Mouse (Mus musculus): ENCODE results near the gene Mybph. TPM values are rescaled to one million over a fixed set of nuclear protein-coding genes. Genes with fewer than 3 reads are reported as not detected.

Mybph gene
- 0.14 and 0.18 TPM in 2 replicates for polyA plus RNA-seq (2012; rRNA removed)

DNA sequence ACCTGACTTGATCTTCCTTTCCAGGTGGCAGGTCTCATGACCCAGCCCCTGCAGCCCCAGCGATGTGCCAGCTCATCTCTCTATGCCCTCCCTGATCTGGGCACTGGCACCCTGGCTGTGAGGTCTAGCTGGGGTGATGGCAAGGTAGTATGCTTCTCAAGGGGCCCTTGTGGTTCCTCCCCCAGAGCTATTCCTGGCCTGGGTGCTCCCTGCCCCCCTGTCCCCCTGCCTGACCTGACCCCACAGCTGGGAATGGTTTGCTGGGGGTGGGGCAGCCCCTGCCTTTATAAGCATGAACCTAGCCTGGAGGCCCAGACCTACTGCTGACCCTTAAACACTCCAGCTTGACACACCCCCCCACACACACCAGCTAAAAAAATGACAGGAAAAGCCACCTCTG is at the start of gene Mybph:
Gene Mybph, plus strand, starts transcription at position 323 of the 400 bp plus-strand sequence.
- Histone ChIP-seq H3K4me3 (replicated peaks; ENCODE audit: insufficient read depth, low read depth, low read length) (no peak within 1 kb of the TSS), H3K27me3 (ENCODE audit: control insufficient read depth, insufficient read depth, low read length) (no peaks in the 10 kb centered on the region), H3K27ac (ENCODE audit: insufficient read depth, low read length) (no peak within 1 kb of the TSS), H3K4me1 (ENCODE audit: control insufficient read depth, insufficient read depth, low read length) (peaks cover 48% of the 10 kb centered on the region)
- peak in 1 of 2 experiments; percentile 36 for DNase-seq
- TF ChIP-seq CTCF (IDR thresholded peaks at IDR 0.05; ENCODE audit: borderline replicate concordance, insufficient read depth, low read depth, low read length) (no peak), POLR2A (IDR thresholded peaks at IDR 0.05; ENCODE audit: borderline replicate concordance, insufficient read depth, low read length) (no peak)
- 75% methylated on average over 1 of the region's 1 CpGs for WGBS

DNA sequence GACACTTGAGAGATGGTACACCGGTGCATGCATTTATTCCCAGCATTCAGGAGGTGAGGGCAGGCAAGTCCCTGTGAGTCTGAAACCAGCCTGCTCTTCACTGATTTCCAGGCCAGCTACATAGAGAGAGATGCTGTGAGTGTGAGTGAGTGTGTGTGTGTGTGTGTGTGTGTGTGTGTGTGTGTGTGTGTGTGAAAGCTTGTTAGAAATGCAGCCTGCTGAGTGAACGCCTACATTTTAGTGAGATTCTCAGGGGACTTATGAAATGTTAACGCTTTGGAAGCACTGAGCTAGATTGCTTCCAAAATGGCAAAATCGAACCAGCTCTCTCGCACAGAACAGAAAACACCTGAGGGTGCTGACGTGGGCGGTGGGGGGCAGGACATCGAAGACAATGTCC is 47.2 kb upstream of the Mybph start:
- no peak overlapping the region for H3K27ac ChIP-seq (ENCODE audit: insufficient read depth, low read length)
- TF ChIP-seq POLR2A (IDR thresholded peaks at IDR 0.05; ENCODE audit: borderline replicate concordance, insufficient read depth, low read length): no peak
- TF ChIP-seq CTCF (IDR thresholded peaks at IDR 0.05; ENCODE audit: borderline replicate concordance, insufficient read depth, low read depth, low read length): no peak
- H3K4me3 ChIP-seq (replicated peaks; ENCODE audit: insufficient read depth, low read depth, low read length): no peak overlapping the region
- no peaks in the 10 kb centered on the region for H3K27me3 ChIP-seq (ENCODE audit: control insufficient read depth, insufficient read depth, low read length)
- no peak for DNase-seq
- 80% methylated on average over 8 of the region's 8 CpGs for WGBS
- no peaks in the 10 kb centered on the region for H3K4me1 ChIP-seq (ENCODE audit: control insufficient read depth, insufficient read depth, low read length)

DNA sequence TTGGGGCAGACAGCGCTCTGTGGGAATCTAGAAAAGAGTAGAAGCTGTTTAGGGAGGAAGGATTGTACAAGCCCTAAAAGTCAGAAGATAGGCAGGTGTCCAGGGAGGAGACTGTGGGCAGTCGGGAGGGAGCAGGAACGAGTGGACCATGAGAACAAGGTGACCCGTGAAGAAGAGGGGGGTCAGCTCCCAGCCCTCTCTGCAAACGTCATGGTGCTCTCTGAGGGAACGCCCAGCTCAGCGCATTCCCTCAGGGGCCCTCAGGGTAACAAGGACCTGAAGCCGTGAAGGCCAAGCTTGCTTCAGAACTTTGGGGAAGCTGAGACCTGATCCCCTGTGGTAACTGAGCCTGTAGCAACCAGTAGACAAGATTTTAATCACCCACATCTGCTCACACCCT is 43.2 kb upstream of the Mybph start:
- Histone ChIP-seq H3K4me3 (replicated peaks; ENCODE audit: insufficient read depth, low read depth, low read length) (no peak overlapping the region), H3K27me3 (ENCODE audit: control insufficient read depth, insufficient read depth, low read length) (no peaks in the 10 kb centered on the region), H3K4me1 (ENCODE audit: control insufficient read depth, insufficient read depth, low read length) (no peaks in the 10 kb centered on the region), H3K27ac (ENCODE audit: insufficient read depth, low read length) (no peak overlapping the region)
- no peak for TF ChIP-seq POLR2A (IDR thresholded peaks at IDR 0.05; ENCODE audit: borderline replicate concordance, insufficient read depth, low read length)
- TF ChIP-seq CTCF (IDR thresholded peaks at IDR 0.05; ENCODE audit: borderline replicate concordance, insufficient read depth, low read depth, low read length): no peak
- whole genome bisulfite sequencing: 67% methylated on average over 8 of the region's 8 CpGs
- no peak for DNase-seq

DNA sequence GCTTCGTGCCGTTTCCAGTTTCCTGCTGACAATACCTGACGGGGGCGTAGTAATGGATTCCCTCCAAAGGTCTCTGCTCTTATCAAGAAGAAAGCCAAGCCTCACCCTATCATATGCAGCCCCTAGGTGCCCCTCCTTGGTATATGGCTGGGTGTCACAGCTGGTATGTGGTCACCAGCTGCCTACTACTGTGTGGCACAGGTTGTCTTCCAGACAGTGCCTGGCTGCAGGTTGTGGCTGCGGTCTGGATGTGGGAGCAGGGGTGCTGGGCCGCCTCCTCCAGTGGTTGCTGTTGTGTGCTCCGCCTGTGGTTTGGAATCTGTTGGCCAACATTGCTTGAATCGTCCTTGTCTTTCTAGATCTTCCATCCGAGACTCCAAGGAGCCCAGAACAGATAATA is 42.5 kb upstream of the Mybph start:
- TF ChIP-seq POLR2A (IDR thresholded peaks at IDR 0.05; ENCODE audit: borderline replicate concordance, insufficient read depth, low read length): no peak
- TF ChIP-seq CTCF (IDR thresholded peaks at IDR 0.05; ENCODE audit: borderline replicate concordance, insufficient read depth, low read depth, low read length): no peak
- H3K4me1 ChIP-seq (ENCODE audit: control insufficient read depth, insufficient read depth, low read length): no peaks in the 10 kb centered on the region
- no peak for DNase-seq
- H3K27me3 ChIP-seq (ENCODE audit: control insufficient read depth, insufficient read depth, low read length): no peaks in the 10 kb centered on the region
- no peak overlapping the region for H3K27ac ChIP-seq (ENCODE audit: insufficient read depth, low read length)
- WGBS: 96% methylated on average over 9 of the region's 9 CpGs
- no peak overlapping the region for H3K4me3 ChIP-seq (replicated peaks; ENCODE audit: insufficient read depth, low read depth, low read length)

DNA sequence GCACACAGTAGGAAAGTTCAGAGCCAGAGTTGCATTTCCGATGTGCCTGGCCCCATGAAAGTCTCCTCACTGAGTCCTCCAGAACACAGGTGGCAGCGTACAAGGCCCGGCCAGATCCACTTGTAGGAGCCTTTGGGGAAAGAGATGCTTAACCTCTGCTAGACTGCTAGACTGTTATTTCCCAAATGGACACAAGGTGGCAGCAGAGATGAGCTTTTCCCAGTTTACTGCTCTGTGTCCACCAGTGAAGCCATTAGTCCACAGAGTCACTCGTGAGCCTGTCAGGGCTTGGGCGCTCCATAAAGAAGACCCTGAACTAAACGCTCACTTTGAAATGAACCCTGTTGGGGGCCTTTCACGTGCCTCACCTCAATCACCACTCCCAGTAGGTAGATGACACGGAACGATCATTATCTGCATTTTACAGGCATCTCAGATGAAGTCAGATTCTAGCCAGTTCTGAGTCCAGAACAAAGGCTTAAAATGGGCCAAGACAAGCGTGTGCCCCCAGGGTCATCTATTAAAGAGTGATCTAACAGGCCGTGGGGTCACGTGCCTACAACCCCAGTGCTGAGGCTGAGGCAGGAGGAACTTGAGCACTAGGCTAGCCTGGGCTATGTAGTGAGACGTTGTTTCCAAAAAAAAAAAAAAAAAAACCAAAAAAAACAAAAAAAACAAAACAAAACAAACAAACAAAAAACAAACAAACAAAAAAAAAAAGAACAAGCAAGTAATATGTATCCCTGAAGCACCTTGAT is 41.4 kb upstream of the Mybph start:
- DNase-seq: peak; percentile 86 to 87
- Histone ChIP-seq H3K27ac (ENCODE audit: insufficient read depth, low read length) (no peak overlapping the region), H3K4me3 (replicated peaks; ENCODE audit: insufficient read depth, low read depth, low read length) (no peak overlapping the region), H3K27me3 (ENCODE audit: control insufficient read depth, insufficient read depth, low read length) (no peaks in the 10 kb centered on the region), H3K4me1 (ENCODE audit: control insufficient read depth, insufficient read depth, low read length) (no peaks in the 10 kb centered on the region)
- WGBS: 27% methylated on average over 13 of the region's 13 CpGs
- peak; percentile 86 for TF ChIP-seq CTCF (IDR thresholded peaks at IDR 0.05; ENCODE audit: borderline replicate concordance, insufficient read depth, low read depth, low read length)
- TF ChIP-seq POLR2A (IDR thresholded peaks at IDR 0.05; ENCODE audit: borderline replicate concordance, insufficient read depth, low read length): no peak

- 82% methylated on average over 21 of the region's 21 CpGs for WGBS
- H3K4me1 ChIP-seq (ENCODE audit: control insufficient read depth, insufficient read depth, low read length): no peaks in the 10 kb centered on the region
- no peak for TF ChIP-seq CTCF (IDR thresholded peaks at IDR 0.05; ENCODE audit: borderline replicate concordance, insufficient read depth, low read depth, low read length)
- no peak for TF ChIP-seq POLR2A (IDR thresholded peaks at IDR 0.05; ENCODE audit: borderline replicate concordance, insufficient read depth, low read length)
- H3K27ac ChIP-seq (ENCODE audit: insufficient read depth, low read length): no peak overlapping the region
- no peak overlapping the region for H3K4me3 ChIP-seq (replicated peaks; ENCODE audit: insufficient read depth, low read depth, low read length)
- H3K27me3 ChIP-seq (ENCODE audit: control insufficient read depth, insufficient read depth, low read length): no peaks in the 10 kb centered on the region
- DNase-seq: no peak
These were observed 40.3 kb upstream of the Mybph start for GRCm38 (mm10) chr1:134152626-134153590.

GRCm38 (mm10) chr1:134154121-134154520 is 39.1 kb upstream of the Mybph start:
- no peak overlapping the region for H3K27ac ChIP-seq (ENCODE audit: insufficient read depth, low read length)
- no peaks in the 10 kb centered on the region for H3K4me1 ChIP-seq (ENCODE audit: control insufficient read depth, insufficient read depth, low read length)
- no peak for TF ChIP-seq POLR2A (IDR thresholded peaks at IDR 0.05; ENCODE audit: borderline replicate concordance, insufficient read depth, low read length)
- no peak for TF ChIP-seq CTCF (IDR thresholded peaks at IDR 0.05; ENCODE audit: borderline replicate concordance, insufficient read depth, low read depth, low read length)
- DNase-seq: no peak
- 94% methylated on average over 3 of the region's 3 CpGs for WGBS
- H3K27me3 ChIP-seq (ENCODE audit: control insufficient read depth, insufficient read depth, low read length): no peaks in the 10 kb centered on the region
- H3K4me3 ChIP-seq (replicated peaks; ENCODE audit: insufficient read depth, low read depth, low read length): no peak overlapping the region
